Mouse (Mus musculus) stomach, postnatal 0 days (tissue): Measurements from ENCODE around the gene Mrpl33.

Source experiments
- CTCF ChIP-seq: IDR thresholded peaks from 2 replicates; pipeline ENCODE4 v1.5.1; 2016; ENCODE audit warnings: antibody characterized with exemption, low read depth, mild to moderate bottlenecking, moderate library complexity
- EP300 ChIP-seq: optimal IDR thresholded peaks from 2 replicates; pipeline ENCODE3; 2016; ENCODE audit warnings: antibody characterized with exemption

GRCm38 (mm10) chr5:31644847-31645246 is 48.1 kb downstream of the Mrpl33 start:
- TF ChIP-seq CTCF, result no peak
- no peak for TF ChIP-seq EP300
